In genomic region chr7:140854483-140854882, GRCm38 (mm10) we compare ENCODE assay signal across 20 mouse cellular contexts. TPM values are rescaled to one million over a fixed set of nuclear protein-coding genes. Genes with fewer than 3 reads are reported as not detected.
DNase-seq lines count a peak whose midpoint lies in the region; ATAC-seq and TF ChIP-seq lines count a peak whose summit lies in the region.
"Had no signal": no experiment of that assay in that cellular context is flagged by ENCODE, and none has a peak within 500 bp of the region (broad histone marks: within the 10 kb centered on the region; RNA-seq: fewer than 3 reads in every experiment).

No protein-coding gene starts in this region.

- H3K9ac ChIP-seq in forebrain, embryonic 13.5 days: no peak overlapping the region
- H3K9ac ChIP-seq in kidney, embryonic 14.5 days (ENCODE audit: low read depth, low read length): no peak overlapping the region
- no peak overlapping the region for H3K9ac ChIP-seq in kidney, embryonic 16.5 days (replicated peaks; ENCODE audit: low read length)
- peak overlapping the region; percentile 93; the same call in 1 of the 2 replicates for H3K9ac ChIP-seq in liver, embryonic 13.5 days

- peaks cover 52% of the 10 kb centered on the region for H3K36me3 ChIP-seq in forebrain, embryonic 13.5 days (ENCODE audit: poor library complexity, severe bottlenecking)
- H3K36me3 ChIP-seq in forebrain, embryonic 10.5 days (replicated peaks): peaks cover 48% of the 10 kb centered on the region
- H3K36me3 ChIP-seq in kidney, embryonic 14.5 days (ENCODE audit: control insufficient read depth, insufficient read depth, low read length): peaks cover 41% of the 10 kb centered on the region
- peaks cover 40% of the 10 kb centered on the region for H3K36me3 ChIP-seq in kidney, embryonic 16.5 days (ENCODE audit: insufficient read depth, low read length)
- H3K36me3 ChIP-seq in G1E (replicated peaks): peaks cover 69% of the 10 kb centered on the region
- peaks cover 46% of the 10 kb centered on the region for H3K36me3 ChIP-seq in liver, embryonic 13.5 days

- no peaks in the 10 kb centered on the region for H3K27me3 ChIP-seq in forebrain, embryonic 13.5 days
- H3K27me3 ChIP-seq in forebrain, embryonic 10.5 days (ENCODE audit: poor library complexity, severe bottlenecking): no peaks in the 10 kb centered on the region
- no peaks in the 10 kb centered on the region for H3K27me3 ChIP-seq in kidney, embryonic 14.5 days (ENCODE audit: control insufficient read depth, insufficient read depth, low read length)
- no peaks in the 10 kb centered on the region for H3K27me3 ChIP-seq in kidney, embryonic 16.5 days (ENCODE audit: insufficient read depth, low read length)
- no peaks in the 10 kb centered on the region for H3K27me3 ChIP-seq in G1E (ENCODE audit: insufficient read depth, low read length)
- no peaks in the 10 kb centered on the region for H3K27me3 ChIP-seq in liver, embryonic 13.5 days
- H3K27me3 ChIP-seq: midbrain, embryonic 12.5 days had no signal

- no peak for TF ChIP-seq CTCF in G1E (IDR thresholded peaks at IDR 0.05; ENCODE audit: low read depth, low read length)

- H3K4me3 ChIP-seq in forebrain, embryonic 13.5 days: 0 out of 2 replicates have a peak overlapping the region, but pooled peaks have one; percentile 84
- H3K4me3 ChIP-seq in forebrain, embryonic 10.5 days: no peak overlapping the region; the same call in 1 of the 2 replicates
- no peak overlapping the region; the same call in 1 of the 2 replicates for H3K4me3 ChIP-seq in kidney, embryonic 14.5 days (ENCODE audit: low read length)
- no peak overlapping the region for H3K4me3 ChIP-seq in kidney, embryonic 16.5 days (ENCODE audit: low read length)
- peak overlapping the region; percentile 95; the same call in 1 of the 2 replicates for H3K4me3 ChIP-seq in G1E (ENCODE audit: low read depth, low read length)
- peak overlapping the region; percentile 89; the same call in 1 of the 2 replicates for H3K4me3 ChIP-seq in liver, embryonic 13.5 days (replicated peaks)

- 96% methylated on average over 18 of the region's 18 CpGs for WGBS in forebrain, embryonic 13.5 days
- 96% methylated on average over 18 of the region's 18 CpGs for WGBS in forebrain, embryonic 10.5 days
- WGBS in kidney, embryonic 14.5 days: 87% methylated on average over 18 of the region's 18 CpGs
- WGBS in kidney, embryonic 16.5 days: 87% methylated on average over 18 of the region's 18 CpGs
- 89% methylated on average over 18 of the region's 18 CpGs for WGBS in liver, embryonic 13.5 days (ENCODE audit: insufficient replicate concordance)

- no peak overlapping the region for H3K27ac ChIP-seq in forebrain, embryonic 13.5 days
- H3K27ac ChIP-seq in forebrain, embryonic 10.5 days: no peak overlapping the region
- H3K27ac ChIP-seq in kidney, embryonic 14.5 days (ENCODE audit: low read depth, low read length): no peak overlapping the region
- no peak overlapping the region for H3K27ac ChIP-seq in kidney, embryonic 16.5 days (ENCODE audit: low read length)
- no peak overlapping the region for H3K27ac ChIP-seq in liver, embryonic 13.5 days
- H3K27ac ChIP-seq: midbrain, embryonic 12.5 days had no signal

- no peak for DNase-seq in forebrain, embryonic 10.5 days (ENCODE audit: extremely low spot score, low spot score)
- no peak for DNase-seq in G1E (ENCODE audit: low spot score)
- DNase-seq in liver, embryonic 13.5 days: no peak
- no peak for DNase-seq in thymus, postnatal 0 days (ENCODE audit: low spot score)
- DNase-seq: adrenal gland, postnatal 36 days; embryo, embryonic 11 days; kidney, adult 8-10 months; lung, postnatal 10 days; thymus, adult 2 months had no signal

- H3K9me3 ChIP-seq in forebrain, embryonic 13.5 days (replicated peaks): no peaks in the 10 kb centered on the region
- H3K9me3 ChIP-seq in forebrain, embryonic 10.5 days: no peaks in the 10 kb centered on the region
- H3K9me3 ChIP-seq in kidney, embryonic 14.5 days (ENCODE audit: control insufficient read depth, low read length): no peaks in the 10 kb centered on the region
- no peaks in the 10 kb centered on the region for H3K9me3 ChIP-seq in kidney, embryonic 16.5 days (ENCODE audit: low read length)
- no peaks in the 10 kb centered on the region for H3K9me3 ChIP-seq in G1E (replicated peaks)
- no peaks in the 10 kb centered on the region for H3K9me3 ChIP-seq in liver, embryonic 13.5 days (replicated peaks)
- H3K9me3 ChIP-seq: midbrain, embryonic 12.5 days had no signal

- no peak for ATAC-seq in forebrain, embryonic 13.5 days
- no peak for ATAC-seq in kidney, embryonic 14.5 days (ENCODE audit: low FRiP score, low TSS enrichment)
- no peak for ATAC-seq in kidney, embryonic 16.5 days (ENCODE audit: low FRiP score, low TSS enrichment)
- ATAC-seq in G1E (ENCODE audit: extremely low read depth, insufficient number of reproducible peaks, low FRiP score, poor library complexity, severe bottlenecking): no peak
- no peak for ATAC-seq in liver, embryonic 13.5 days (ENCODE audit: low read depth)
- ATAC-seq in inflammation-experienced regulatory T-cells, adult 6 months: no peak
- ATAC-seq: forebrain, embryonic 16.5 days had no signal

- H3K4me2 ChIP-seq in forebrain, embryonic 13.5 days: no peak overlapping the region
- peak overlapping the region; percentile 88; the same call in 1 of the 2 replicates for H3K4me2 ChIP-seq in kidney, embryonic 14.5 days (replicated peaks; ENCODE audit: low read depth, low read length)
- H3K4me2 ChIP-seq in kidney, embryonic 16.5 days (replicated peaks; ENCODE audit: low read depth, low read length): no peak overlapping the region
- H3K4me2 ChIP-seq in liver, embryonic 13.5 days: peak overlapping the region; percentile 97

- peaks cover 31% of the 10 kb centered on the region for H3K4me1 ChIP-seq in forebrain, embryonic 13.5 days
- peaks cover 32% of the 10 kb centered on the region for H3K4me1 ChIP-seq in forebrain, embryonic 10.5 days
- H3K4me1 ChIP-seq in kidney, embryonic 14.5 days (ENCODE audit: control insufficient read depth, insufficient read depth, low read length): peaks cover 15% of the 10 kb centered on the region
- peaks cover 20% of the 10 kb centered on the region for H3K4me1 ChIP-seq in kidney, embryonic 16.5 days (ENCODE audit: insufficient read depth, low read length)
- H3K4me1 ChIP-seq in G1E (ENCODE audit: insufficient read depth, low read depth, low read length): peaks cover 64% of the 10 kb centered on the region
- peaks cover 50% of the 10 kb centered on the region for H3K4me1 ChIP-seq in liver, embryonic 13.5 days (replicated peaks)

RNA-seq across cellular contexts. Expression of gene Gm45785, which starts 1.6 kb away (rescaled TPM):
- polyA plus RNA-seq in forebrain, embryonic 13.5 days (2015; fragmentation: Nextera tagmentation; extraction: Ambion mirVana): not detected in 2 replicates
- not detected in 2 replicates for polyA plus RNA-seq in forebrain, embryonic 10.5 days (2016; fragmentation: Nextera tagmentation; extraction: Ambion mirVana)
- polyA plus RNA-seq in kidney, embryonic 14.5 days (2014; fragmentation: Nextera tagmentation; extraction: Ambion mirVana): not detected in 2 replicates
- not detected in 2 replicates for polyA plus RNA-seq in kidney, embryonic 16.5 days (2015; fragmentation: Nextera tagmentation; extraction: Ambion mirVana)
- total RNA-seq in G1E (2014; fragmentation: Nextera tagmentation): not detected in 2 replicates
- total RNA-seq in G1E (2017): 0.17 and 1.8 TPM in 2 replicates
- polyA plus RNA-seq in G1E (2012): 1.3 and 2.1 TPM in 2 replicates
- not detected in 2 replicates for polyA plus RNA-seq in liver, embryonic 13.5 days (2015; fragmentation: Nextera tagmentation; extraction: Ambion mirVana)
- not detected for polyA plus RNA-seq in inflammation-experienced regulatory T-cells, adult 6 months (2017; shearing (Covaris generic))
- not detected in 2 replicates for polyA plus RNA-seq in thymus, postnatal 0 days (2015; fragmentation: Nextera tagmentation; extraction: Ambion mirVana)
- total RNA-seq: gastrocnemius, postnatal 4 days; neutrophil, adult 5-6 weeks had no signal
- polyA plus RNA-seq: forebrain, embryonic 16.5 days; thymus, adult 2 months had no signal

RNA-seq across cellular contexts. Expression of gene Ric8a, which starts 2.3 kb away (rescaled TPM):
- polyA plus RNA-seq in forebrain, embryonic 13.5 days (2015; fragmentation: Nextera tagmentation; extraction: Ambion mirVana): 65.7 and 80.4 TPM in 2 replicates
- polyA plus RNA-seq in forebrain, embryonic 10.5 days (2016; fragmentation: Nextera tagmentation; extraction: Ambion mirVana): 51.3 and 57.6 TPM in 2 replicates
- polyA plus RNA-seq in kidney, embryonic 14.5 days (2014; fragmentation: Nextera tagmentation; extraction: Ambion mirVana): 40.8 and 49.4 TPM in 2 replicates
- 69.7 and 73.6 TPM in 2 replicates for polyA plus RNA-seq in kidney, embryonic 16.5 days (2015; fragmentation: Nextera tagmentation; extraction: Ambion mirVana)
- 19.9 and 29.5 TPM in 2 replicates for total RNA-seq in G1E (2014; fragmentation: Nextera tagmentation)
- 21.1 and 27.9 TPM in 2 replicates for total RNA-seq in G1E (2017)
- 27.9 and 28.4 TPM in 2 replicates for polyA plus RNA-seq in G1E (2012)
- 25.0 and 25.1 TPM in 2 replicates for polyA plus RNA-seq in liver, embryonic 13.5 days (2015; fragmentation: Nextera tagmentation; extraction: Ambion mirVana)
- 10 to 100 TPM; 57.0 to 69.1 (median 66.3) TPM for polyA plus RNA-seq in inflammation-experienced regulatory T-cells, adult 6 months (2017; shearing (Covaris generic))
- 70.6 and 78.5 TPM in 2 replicates for polyA plus RNA-seq in thymus, postnatal 0 days (2015; fragmentation: Nextera tagmentation; extraction: Ambion mirVana)

RNA-seq across cellular contexts. Expression of gene Bet1l, which starts 2.9 kb away (rescaled TPM):
- 34.6 and 38.7 TPM in 2 replicates for polyA plus RNA-seq in forebrain, embryonic 13.5 days (2015; fragmentation: Nextera tagmentation; extraction: Ambion mirVana)
- 21.2 and 22.5 TPM in 2 replicates for polyA plus RNA-seq in forebrain, embryonic 10.5 days (2016; fragmentation: Nextera tagmentation; extraction: Ambion mirVana)
- polyA plus RNA-seq in kidney, embryonic 14.5 days (2014; fragmentation: Nextera tagmentation; extraction: Ambion mirVana): 38.6 and 41.7 TPM in 2 replicates
- 41.7 and 42.1 TPM in 2 replicates for polyA plus RNA-seq in kidney, embryonic 16.5 days (2015; fragmentation: Nextera tagmentation; extraction: Ambion mirVana)
- total RNA-seq in G1E (2014; fragmentation: Nextera tagmentation): 8.4 and 10.1 TPM in 2 replicates
- 13.1 and 16.1 TPM in 2 replicates for total RNA-seq in G1E (2017)
- polyA plus RNA-seq in G1E (2012): 3.5 and 5.2 TPM in 2 replicates
- 17.1 and 20.1 TPM in 2 replicates for polyA plus RNA-seq in liver, embryonic 13.5 days (2015; fragmentation: Nextera tagmentation; extraction: Ambion mirVana)
- 10 to 100 TPM; 43.0 to 59.7 (median 53.0) TPM for polyA plus RNA-seq in inflammation-experienced regulatory T-cells, adult 6 months (2017; shearing (Covaris generic))
- polyA plus RNA-seq in thymus, postnatal 0 days (2015; fragmentation: Nextera tagmentation; extraction: Ambion mirVana): 42.8 and 52.4 TPM in 2 replicates

RNA-seq across cellular contexts. Expression of gene Odf3, which starts 6.9 kb away (rescaled TPM):
- polyA plus RNA-seq in forebrain, embryonic 13.5 days (2015; fragmentation: Nextera tagmentation; extraction: Ambion mirVana): not detected in 2 replicates
- not detected in 2 replicates for polyA plus RNA-seq in forebrain, embryonic 10.5 days (2016; fragmentation: Nextera tagmentation; extraction: Ambion mirVana)
- not detected in 2 replicates for polyA plus RNA-seq in kidney, embryonic 14.5 days (2014; fragmentation: Nextera tagmentation; extraction: Ambion mirVana)
- 0.12 TPM in 1 of 2 replicates, not detected in the other for polyA plus RNA-seq in kidney, embryonic 16.5 days (2015; fragmentation: Nextera tagmentation; extraction: Ambion mirVana)
- not detected in 2 replicates for total RNA-seq in G1E (2014; fragmentation: Nextera tagmentation)
- 0.11 and 0.17 TPM in 2 replicates for total RNA-seq in G1E (2017)
- not detected in 2 replicates for polyA plus RNA-seq in G1E (2012)
- not detected in 2 replicates for polyA plus RNA-seq in liver, embryonic 13.5 days (2015; fragmentation: Nextera tagmentation; extraction: Ambion mirVana)
- not detected for polyA plus RNA-seq in inflammation-experienced regulatory T-cells, adult 6 months (2017; shearing (Covaris generic))
- polyA plus RNA-seq in thymus, postnatal 0 days (2015; fragmentation: Nextera tagmentation; extraction: Ambion mirVana): not detected in 2 replicates
- total RNA-seq: gastrocnemius, postnatal 4 days; hematopoietic stem cell, adult 5-6 weeks; layer of hippocampus, adult 2 months; left cerebral cortex, postnatal 14 days; neutrophil, adult 5-6 weeks had no signal
- polyA plus RNA-seq: forebrain, embryonic 16.5 days; midbrain, embryonic 12.5 days; thymus, adult 2 months had no signal

RNA-seq across cellular contexts. Expression of gene Scgb1c1, which starts 9.1 kb away (rescaled TPM):
- polyA plus RNA-seq in forebrain, embryonic 13.5 days (2015; fragmentation: Nextera tagmentation; extraction: Ambion mirVana): not detected in 2 replicates
- not detected in 2 replicates for polyA plus RNA-seq in forebrain, embryonic 10.5 days (2016; fragmentation: Nextera tagmentation; extraction: Ambion mirVana)
- not detected in 2 replicates for polyA plus RNA-seq in kidney, embryonic 14.5 days (2014; fragmentation: Nextera tagmentation; extraction: Ambion mirVana)
- polyA plus RNA-seq in kidney, embryonic 16.5 days (2015; fragmentation: Nextera tagmentation; extraction: Ambion mirVana): not detected in 2 replicates
- not detected in 2 replicates for total RNA-seq in G1E (2014; fragmentation: Nextera tagmentation)
- total RNA-seq in G1E (2017): not detected in 2 replicates
- not detected in 2 replicates for polyA plus RNA-seq in G1E (2012)
- not detected in 2 replicates for polyA plus RNA-seq in liver, embryonic 13.5 days (2015; fragmentation: Nextera tagmentation; extraction: Ambion mirVana)
- not detected for polyA plus RNA-seq in inflammation-experienced regulatory T-cells, adult 6 months (2017; shearing (Covaris generic))
- 2.0 and 2.2 TPM in 2 replicates for polyA plus RNA-seq in thymus, postnatal 0 days (2015; fragmentation: Nextera tagmentation; extraction: Ambion mirVana)
- total RNA-seq: adrenal gland, postnatal 36 days; gastrocnemius, postnatal 4 days; hematopoietic stem cell, adult 5-6 weeks; layer of hippocampus, adult 2 months; left cerebral cortex, postnatal 14 days; neutrophil, adult 5-6 weeks had no signal
- polyA plus RNA-seq: forebrain, embryonic 16.5 days; midbrain, embryonic 12.5 days had no signal

Comparison
In these comparisons a context has a peak if more than half of its experiments do, and no peak if none do; other contexts are left out.
1. H3K4me2 ChIP-seq: peak in kidney, embryonic 14.5 days (single experiment) and liver, embryonic 13.5 days (single experiment); none in forebrain, embryonic 13.5 days (single experiment) and kidney, embryonic 16.5 days (single experiment).
2. H3K4me3 ChIP-seq: peak in forebrain, embryonic 13.5 days (single experiment), G1E (single experiment) and liver, embryonic 13.5 days (single experiment); none in forebrain, embryonic 10.5 days (single experiment), kidney, embryonic 14.5 days (single experiment) and kidney, embryonic 16.5 days (single experiment).